Mouse (Mus musculus) gastrocnemius, adult 18-20 months (tissue): ENCODE measurements around the gene Usp22. TPM values are rescaled to one million over a fixed set of nuclear protein-coding genes. Genes with fewer than 3 reads are reported as not detected.
"Not testable (repeated sequence)": the region's sequence is repeated elsewhere in the genome, so short reads cannot be mapped to it uniquely, and the experiment has no call there.

Source experiments
- DNase-seq: peaks from one replicate; pipeline ENCODE4 v3.0.0; 2021; ENCODE audit warnings: low spot score
- total RNA-seq, 2 experiments: library from RNA; stranded (reverse); gene quantifications; 2 replicates each; pipeline ENCODE4 v1.2.3; 2021

The Usp22 gene
- total RNA-seq, 2 experiments from 2014 or later: 12.9 to 15.6 TPM

GRCm38 (mm10) chr11:61143564-61144469, 31.0 kb downstream of the Usp22 start:
- no peak for DNase-seq

GRCm38 (mm10) chr11:61142941-61143530, 31.8 kb downstream of the Usp22 start:
- no peak for DNase-seq

GRCm38 (mm10) chr11:61142262-61142661, 32.6 kb downstream of the Usp22 start:
- DNase-seq: no peak

- no peak for DNase-seq
Observed at GRCm38 (mm10) chr11:61141693-61142092, 33.2 kb downstream of the Usp22 start.

GRCm38 (mm10) chr11:61132943-61133342, 41.9 kb downstream of the Usp22 start:
- no peak for DNase-seq

GRCm38 (mm10) chr11:61130646-61131045, 44.2 kb downstream of the Usp22 start:
- not testable (repeated sequence) for DNase-seq

- DNase-seq: no peak
Observed at GRCm38 (mm10) chr11:61129305-61129704, 45.5 kb downstream of the Usp22 start.

- no peak for DNase-seq
Observed at GRCm38 (mm10) chr11:61127421-61128055, 47.3 kb downstream of the Usp22 start.

- DNase-seq: no peak
Observed at GRCm38 (mm10) chr11:61126606-61127355, 48.1 kb downstream of the Usp22 start, which contains the start of gene Tnfrsf13b. Gene Tnfrsf13b, plus strand, starts transcription at chr11:61126755.

- DNase-seq: no peak
Observed at GRCm38 (mm10) chr11:61125970-61126369, 48.9 kb downstream of the Usp22 start.

GRCm38 (mm10) chr11:61123886-61124285, 51.0 kb downstream of the Usp22 start:
- no peak for DNase-seq

GRCm38 (mm10) chr11:61122769-61123288, 52.0 kb downstream of the Usp22 start:
- DNase-seq: no peak

- DNase-seq: no peak
Observed at GRCm38 (mm10) chr11:61122283-61122768, 52.5 kb downstream of the Usp22 start.

- DNase-seq: no peak
Observed at GRCm38 (mm10) chr11:61119996-61120583, 54.8 kb downstream of the Usp22 start.

- no peak for DNase-seq
Observed at GRCm38 (mm10) chr11:61116226-61116625, 58.6 kb downstream of the Usp22 start.

GRCm38 (mm10) chr11:61112323-61112995, 62.4 kb downstream of the Usp22 start:
- no peak for DNase-seq

GRCm38 (mm10) chr11:61111472-61111871, 63.4 kb downstream of the Usp22 start:
- no peak for DNase-seq

- no peak for DNase-seq
Observed at GRCm38 (mm10) chr11:61110928-61111327, 63.9 kb downstream of the Usp22 start.

- no peak for DNase-seq
Observed at GRCm38 (mm10) chr11:61110113-61110512, 64.7 kb downstream of the Usp22 start.

GRCm38 (mm10) chr11:61109707-61110106, 65.1 kb downstream of the Usp22 start:
- no peak for DNase-seq
